Mouse (Mus musculus) splenic B cell, adult 2 months (primary cell): ENCODE results near the gene Fbxo9.

Experiments used
- DNase-seq: peaks from one replicate; pipeline ENCODE4 v3.0.0-alpha.2; 2011; ENCODE audit warnings: low read depth, low spot score
- H3K27me3 ChIP-seq: 2 replicates; pipeline ENCODE4 v1.6.1; 2012; ENCODE audit warnings: mild to moderate bottlenecking, low read length, moderate library complexity, mixed read lengths; ENCODE audit not compliant: control insufficient read depth, poor library complexity, insufficient read depth, severe bottlenecking
- H3K36me3 ChIP-seq: 2 replicates; pipeline ENCODE4 v1.6.1; 2012; ENCODE audit warnings: mild to moderate bottlenecking, low read length, moderate library complexity, mixed read lengths; ENCODE audit not compliant: control insufficient read depth, poor library complexity, insufficient read depth, severe bottlenecking

Fbxo9 gene

DNA sequence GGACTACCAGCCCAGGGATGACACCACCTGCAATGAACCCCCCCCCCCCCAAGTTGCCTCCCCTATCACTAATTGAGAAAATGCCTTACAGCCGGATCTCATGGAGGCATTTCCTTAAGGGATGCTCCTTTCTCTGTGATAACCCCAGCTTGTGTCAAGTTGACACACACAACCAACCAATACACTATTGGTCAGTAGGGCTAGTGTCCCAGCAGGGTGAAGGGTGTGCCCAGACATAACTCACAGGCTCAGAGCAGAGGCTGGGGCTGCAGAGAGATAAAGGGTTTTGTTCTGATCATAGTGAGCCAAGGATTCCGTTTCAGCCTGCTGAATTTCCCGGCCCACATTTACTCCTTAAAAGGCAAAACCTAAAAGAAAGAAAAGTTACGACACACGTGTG lies 38.4 kb downstream of the Fbxo9 start:
- no peaks in the 10 kb centered on the region for H3K36me3 ChIP-seq
- DNase-seq, result no peak
- no peaks in the 10 kb centered on the region; the same call in 1 of the 2 replicates for H3K27me3 ChIP-seq

DNA sequence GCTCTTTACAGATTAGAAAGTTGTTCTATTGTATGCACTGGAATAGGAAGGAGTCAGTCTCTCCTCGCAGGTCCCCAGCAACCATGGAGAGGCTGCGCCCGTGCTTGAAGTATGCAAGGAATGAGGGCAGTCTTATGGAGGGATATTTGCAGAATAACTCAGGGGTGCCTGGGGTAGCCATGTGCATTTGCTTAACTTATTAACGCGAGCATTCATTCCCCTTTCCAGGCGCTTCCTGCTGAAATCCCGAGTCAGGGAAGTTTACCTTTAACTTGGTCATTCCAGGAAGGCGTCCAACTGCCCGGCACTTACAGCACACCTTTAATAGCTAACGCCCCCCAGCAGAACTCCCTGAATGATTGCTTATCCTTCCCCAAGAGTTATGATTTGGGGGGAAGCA lies 44.7 kb downstream of the Fbxo9 start:
- Histone ChIP-seq H3K27me3 (no peaks in the 10 kb centered on the region), H3K36me3 (no peaks in the 10 kb centered on the region)
- no peak for DNase-seq

GRCm38 (mm10) chr9:78062392-78062791 lies 46.5 kb downstream of the Fbxo9 start:
- DNase-seq, result no peak
- Histone ChIP-seq H3K36me3 (no peaks in the 10 kb centered on the region), H3K27me3 (no peaks in the 10 kb centered on the region)

- DNase-seq, result no peak
- H3K27me3 ChIP-seq, result no peaks in the 10 kb centered on the region
- no peaks in the 10 kb centered on the region for H3K36me3 ChIP-seq
These were observed 49.2 kb downstream of the Fbxo9 start for GRCm38 (mm10) chr9:78059525-78060120.

DNA sequence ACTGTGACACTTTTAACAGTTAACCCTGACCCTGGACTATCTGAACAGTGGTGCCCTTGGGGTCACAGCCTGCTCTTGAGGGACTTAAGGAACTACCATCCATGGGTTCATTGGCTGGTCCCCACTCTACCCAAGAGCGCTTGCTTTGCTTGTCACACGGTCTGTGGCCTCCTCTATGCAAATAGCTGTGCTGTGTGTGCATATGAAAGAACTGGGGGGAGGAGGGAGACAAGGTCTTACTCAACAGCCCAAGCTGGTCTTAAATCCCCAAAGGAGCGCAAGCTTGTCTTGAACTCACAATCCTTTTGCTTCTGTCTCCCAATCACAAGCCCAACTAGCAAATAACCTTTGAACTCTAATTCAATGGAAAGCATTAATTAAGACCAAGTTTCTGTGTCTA lies 54.6 kb downstream of the Fbxo9 start:
- DNase-seq, result no peak
- H3K27me3 ChIP-seq, result no peaks in the 10 kb centered on the region

GRCm38 (mm10) chr9:78053821-78054220 lies 55.0 kb downstream of the Fbxo9 start:
- no peaks in the 10 kb centered on the region for H3K27me3 ChIP-seq
- DNase-seq, result no peak
- no peaks in the 10 kb centered on the region for H3K36me3 ChIP-seq

More for the DNA sequence above, 54.6 kb downstream of the Fbxo9 start:
- H3K36me3 ChIP-seq, result no peaks in the 10 kb centered on the region

GRCm38 (mm10) chr9:78051677-78052076 lies 57.2 kb downstream of the Fbxo9 start, which contains the start of gene Gcm1:
TSS of gene Gcm1 (plus strand) at chr9:78051924.
- DNase-seq, result no peak
- no peaks in the 10 kb centered on the region for H3K27me3 ChIP-seq
- no peaks in the 10 kb centered on the region for H3K36me3 ChIP-seq

DNA sequence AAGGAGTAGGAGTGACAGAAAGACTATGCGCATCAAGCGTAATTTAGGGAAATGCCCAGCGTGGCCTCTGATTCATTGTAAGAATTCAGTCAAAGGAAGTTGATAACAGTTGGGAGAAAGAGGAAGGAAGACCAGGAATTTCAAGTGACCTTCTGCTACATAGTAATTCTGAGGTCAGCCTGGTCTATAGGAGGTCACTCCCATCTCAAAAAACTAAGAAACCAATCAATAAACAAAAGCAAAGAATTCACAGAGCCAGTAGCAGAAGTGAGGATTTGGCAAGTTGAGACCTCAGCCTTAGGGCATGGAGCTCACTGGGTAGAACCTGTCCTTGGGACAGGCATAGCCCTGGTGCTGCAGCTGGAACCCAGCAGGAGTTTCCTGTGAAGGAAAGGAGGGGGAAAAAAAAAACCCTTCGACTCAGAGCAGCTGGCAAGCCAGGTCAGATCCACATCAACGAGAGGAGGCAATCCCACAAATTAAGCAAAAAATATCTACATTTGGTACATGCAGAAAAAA lies 58.4 kb downstream of the Fbxo9 start:
- no peak for DNase-seq
- Histone ChIP-seq H3K27me3 (no peaks in the 10 kb centered on the region), H3K36me3 (no peaks in the 10 kb centered on the region)

DNA sequence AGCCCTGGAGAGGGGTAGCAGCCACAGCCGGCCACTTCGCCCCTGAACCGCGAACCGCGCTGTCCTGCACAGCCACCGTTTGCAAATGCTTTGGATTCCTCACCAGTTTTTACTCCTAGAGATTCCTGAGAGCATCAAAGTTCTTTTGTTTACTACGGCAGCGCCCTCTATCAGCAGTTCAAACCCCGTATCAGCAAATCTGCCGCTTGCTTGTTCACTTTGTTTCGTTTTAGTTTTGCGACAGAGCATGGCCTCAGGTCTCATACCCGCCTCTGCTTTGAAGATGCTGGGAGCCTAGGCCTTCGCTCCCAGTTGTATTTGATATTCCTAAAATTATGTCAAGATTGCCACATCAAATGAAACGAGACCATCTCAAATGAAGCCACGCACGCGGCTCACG lies 62.1 kb downstream of the Fbxo9 start:
- no peaks in the 10 kb centered on the region for H3K27me3 ChIP-seq
- DNase-seq, result no peak

DNA sequence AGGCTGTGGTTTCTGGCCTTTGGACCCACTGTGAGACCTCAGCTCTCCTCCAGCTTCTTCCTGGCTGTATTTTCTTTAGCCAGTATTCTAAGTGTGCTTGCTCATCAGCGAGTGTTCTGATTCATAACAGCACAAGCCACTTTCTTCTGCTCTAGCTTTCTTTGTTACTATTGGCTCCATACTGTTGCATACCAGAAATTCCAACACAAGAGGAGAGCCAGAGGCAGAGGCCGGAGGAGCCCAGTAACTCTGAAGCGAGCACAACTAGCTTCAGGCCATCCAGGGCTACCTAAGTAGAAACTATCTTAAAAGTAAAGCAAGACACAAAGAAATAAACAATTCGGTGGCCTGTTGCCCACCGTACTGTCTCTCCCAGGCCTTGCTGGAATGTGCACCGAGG lies 63.7 kb downstream of the Fbxo9 start:
- no peak for DNase-seq
- no peaks in the 10 kb centered on the region for H3K36me3 ChIP-seq
- no peaks in the 10 kb centered on the region for H3K27me3 ChIP-seq

More for the DNA sequence above, 62.1 kb downstream of the Fbxo9 start:
- H3K36me3 ChIP-seq, result no peaks in the 10 kb centered on the region

- H3K36me3 ChIP-seq, result no peaks in the 10 kb centered on the region
- peak; percentile 88 for DNase-seq
These were observed 69.9 kb downstream of the Fbxo9 start for GRCm38 (mm10) chr9:78038755-78039489.

DNA sequence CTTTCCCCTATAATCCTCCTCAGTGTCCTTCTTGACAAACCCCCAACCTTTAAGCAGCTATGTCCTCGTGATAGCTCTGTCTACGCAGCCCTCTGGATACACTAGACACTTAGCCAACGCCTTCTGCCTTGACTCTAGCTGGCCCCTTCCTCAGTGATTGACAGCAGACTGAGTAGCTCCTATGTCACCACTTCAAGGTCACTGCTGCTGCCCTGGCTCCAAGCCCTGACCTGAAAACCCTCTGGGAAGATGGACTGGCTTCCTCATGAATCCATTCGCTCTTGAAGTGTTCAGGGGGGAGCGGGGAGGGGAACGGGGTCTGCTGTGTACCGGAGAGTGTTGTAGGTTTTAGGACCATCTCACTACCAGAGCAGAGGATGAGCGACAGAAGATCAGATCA lies 73.0 kb downstream of the Fbxo9 start:
- Histone ChIP-seq H3K36me3 (no peaks in the 10 kb centered on the region), H3K27me3 (no peaks in the 10 kb centered on the region)
- no peak for DNase-seq

More at GRCm38 (mm10) chr9:78038755-78039489, 69.9 kb downstream of the Fbxo9 start:
- no peaks in the 10 kb centered on the region for H3K27me3 ChIP-seq

- H3K27me3 ChIP-seq, result no peaks in the 10 kb centered on the region
- DNase-seq, result no peak
- no peaks in the 10 kb centered on the region for H3K36me3 ChIP-seq
These were observed 73.6 kb downstream of the Fbxo9 start for GRCm38 (mm10) chr9:78035296-78035695.

DNA sequence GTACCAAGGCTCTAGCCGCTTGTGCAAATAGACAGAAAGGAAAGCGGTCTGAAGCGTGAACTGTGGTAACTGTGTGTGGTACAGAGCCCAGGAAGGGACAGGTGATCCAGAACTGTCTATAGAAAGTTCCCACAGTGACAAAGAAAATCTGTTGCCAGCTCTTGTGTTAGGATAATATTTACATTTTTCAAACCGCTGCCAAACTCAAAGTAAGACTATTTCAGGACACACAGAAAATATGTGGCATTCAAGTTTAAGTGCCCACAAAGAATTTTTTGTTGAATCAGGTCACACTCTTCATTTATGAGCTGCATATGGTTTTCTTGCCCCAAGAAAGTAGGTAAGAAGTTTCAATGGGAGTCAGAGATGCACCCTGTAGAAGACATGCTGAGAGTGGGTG lies 75.9 kb downstream of the Fbxo9 start:
- Histone ChIP-seq H3K36me3 (no peaks in the 10 kb centered on the region), H3K27me3 (no peaks in the 10 kb centered on the region)
- DNase-seq, result no peak
